Mouse (Mus musculus) bone marrow macrophage, adult 2 months (primary cell): ENCODE measurements at regions not wholly inside any gene's neighbourhood (a gene's known extent, or its start where the extent isn't known, plus 50 kb on each side); places are given as distances from the start of the nearest gene placed in this dataset.

Source experiments
- H3K27ac ChIP-seq: 2 replicates; pipeline ENCODE4 v1.5.1; 2012; ENCODE audit warnings: low read depth, low read length; ENCODE audit not compliant: insufficient read depth
- H3K4me1 ChIP-seq: 2 replicates; pipeline ENCODE4 v1.6.1; 2012; ENCODE audit warnings: low read length; ENCODE audit not compliant: control insufficient read depth, insufficient read depth
- H3K4me3 ChIP-seq: 2 replicates; pipeline ENCODE4 v1.5.1; 2012; ENCODE audit warnings: mild to moderate bottlenecking, low read length, moderate library complexity; ENCODE audit not compliant: insufficient read depth
- CTCF ChIP-seq: IDR thresholded peaks from 2 replicates; pipeline ENCODE4 v1.5.1; 2012; ENCODE audit warnings: low read depth, mild to moderate bottlenecking, low read length, moderate library complexity
- POLR2A ChIP-seq: IDR thresholded peaks from 2 replicates; pipeline ENCODE4 v1.6.1; 2012; ENCODE audit warnings: mild to moderate bottlenecking, low read depth, low read length, borderline replicate concordance

DNA sequence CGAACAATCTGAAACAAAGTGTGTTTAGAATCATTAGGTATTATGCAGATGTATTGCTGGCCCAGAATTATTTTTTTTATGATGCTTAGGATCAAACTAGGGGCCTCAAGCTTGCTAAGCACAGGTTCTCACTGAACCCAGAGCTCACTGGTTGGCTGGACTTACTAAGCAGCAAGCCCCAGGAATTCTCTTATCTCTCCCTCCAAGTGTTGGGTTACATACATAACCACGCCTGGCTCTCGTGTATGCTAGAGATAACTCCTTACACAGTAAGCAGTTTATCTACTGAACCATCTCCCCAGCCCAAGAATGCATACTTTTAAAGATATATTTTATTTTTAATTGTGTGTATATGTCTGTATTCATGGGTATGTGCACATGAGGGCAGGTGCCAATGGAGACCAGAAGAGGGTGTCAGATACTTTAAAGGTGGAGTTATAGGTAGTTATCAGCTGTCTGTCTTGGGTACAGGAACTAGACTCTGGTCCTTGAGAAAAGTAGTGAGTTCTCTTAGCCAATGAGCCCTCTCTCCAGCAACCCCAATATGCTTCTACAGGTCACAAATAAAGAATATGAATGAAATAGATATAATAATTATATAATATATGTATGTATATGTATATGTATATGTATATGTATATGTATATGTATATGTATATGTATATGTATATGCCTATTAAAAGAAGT, 86.0 kb upstream of the Xpo1 start:
- TF ChIP-seq CTCF (no peak), POLR2A (no peak)
- H3K27ac ChIP-seq: no peak overlapping the region
- H3K4me1 ChIP-seq: no peaks in the 10 kb centered on the region
- H3K4me3 ChIP-seq: no peak overlapping the region

DNA sequence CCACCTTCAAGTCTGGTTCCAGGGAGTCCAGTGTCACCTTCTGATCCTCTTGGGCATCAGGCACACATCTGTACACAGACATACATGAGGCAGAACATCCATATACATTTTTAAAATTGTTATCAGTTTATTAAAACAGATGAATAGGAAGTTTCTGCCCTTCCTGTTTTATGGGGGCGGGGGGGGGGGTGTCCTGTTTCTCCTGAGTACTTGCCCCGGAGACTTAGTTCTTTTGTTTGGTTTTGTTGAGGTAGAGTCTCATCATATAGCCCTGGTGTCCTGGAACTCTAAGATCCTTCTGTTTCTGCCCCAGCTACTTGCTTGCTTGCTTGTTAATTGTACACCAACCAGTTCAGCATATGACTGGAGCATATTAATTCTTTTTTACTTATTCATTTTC, 85.0 kb upstream of the Xpo1 start:
- H3K4me3 ChIP-seq: no peak overlapping the region
- no peaks in the 10 kb centered on the region for H3K4me1 ChIP-seq
- TF ChIP-seq POLR2A (no peak), CTCF (no peak)
- no peak overlapping the region for H3K27ac ChIP-seq

DNA sequence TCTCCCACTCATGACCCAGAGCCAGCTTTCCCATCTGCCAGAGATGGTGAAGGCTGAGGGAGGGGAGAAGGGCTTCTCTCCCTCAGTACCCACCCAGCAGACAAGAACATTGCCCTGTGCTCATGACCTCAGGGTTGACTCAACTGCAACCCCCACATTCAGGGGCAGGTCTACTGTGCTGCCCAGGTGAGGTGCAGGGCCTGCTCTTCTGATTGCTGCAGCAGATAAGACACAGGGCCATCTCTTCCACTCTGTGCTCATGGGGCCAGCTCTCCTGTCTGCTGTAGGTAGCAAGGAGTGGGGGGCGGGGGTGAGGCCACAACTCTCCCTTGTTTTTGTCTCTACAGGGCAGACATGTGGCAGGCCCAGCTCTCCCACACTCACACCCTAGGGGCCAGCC, 84.1 kb upstream of the Xpo1 start:
- no peak overlapping the region for H3K27ac ChIP-seq
- H3K4me1 ChIP-seq: no peaks in the 10 kb centered on the region
- TF ChIP-seq CTCF (no peak), POLR2A (no peak)
- H3K4me3 ChIP-seq: no peak overlapping the region

DNA sequence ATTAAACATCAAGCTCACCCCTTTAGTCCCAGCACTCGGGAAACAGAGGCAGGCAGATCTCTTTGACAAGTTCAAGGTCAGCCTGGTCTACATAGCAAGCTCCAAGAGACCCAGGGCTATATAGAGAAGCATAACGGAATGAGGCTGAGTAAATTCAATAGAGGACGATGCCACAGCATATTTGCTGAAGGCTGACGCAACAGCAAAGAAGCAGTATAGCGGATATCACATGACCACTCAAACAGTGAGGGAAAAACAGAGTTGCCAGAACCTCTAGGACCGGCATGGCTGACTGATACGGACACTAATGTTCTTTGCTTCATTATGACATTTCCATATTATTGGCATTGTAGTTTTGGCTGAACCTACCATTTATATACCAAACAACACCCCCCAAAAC, 74.2 kb upstream of the Xpo1 start:
- H3K4me3 ChIP-seq: no peak overlapping the region
- H3K27ac ChIP-seq: no peak overlapping the region
- no peak for TF ChIP-seq POLR2A
- no peak for TF ChIP-seq CTCF
- H3K4me1 ChIP-seq: peaks cover 2% of the 10 kb centered on the region; the same call in 1 of the 2 replicates

DNA sequence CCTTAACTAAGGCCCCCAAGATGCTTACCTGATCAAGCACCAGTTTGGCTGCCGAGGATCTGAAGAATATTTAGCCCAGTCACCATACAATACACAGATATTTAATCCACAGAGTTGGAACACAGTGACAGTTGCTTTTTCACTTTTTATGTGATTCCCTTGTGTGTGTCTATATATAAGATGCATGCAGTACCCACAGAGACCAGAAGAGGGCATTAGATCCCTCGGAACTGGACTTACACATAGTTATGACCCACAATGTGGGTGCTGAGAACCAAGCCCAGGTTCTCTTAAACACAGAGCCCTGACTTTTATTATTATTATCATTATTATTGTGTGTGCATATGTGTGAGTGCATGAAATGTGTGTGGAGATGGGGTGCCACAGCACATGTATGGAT, 70.6 kb upstream of the Xpo1 start:
- H3K4me1 ChIP-seq: peaks cover 2% of the 10 kb centered on the region; the same call in 1 of the 2 replicates
- no peak overlapping the region for H3K4me3 ChIP-seq
- no peak overlapping the region for H3K27ac ChIP-seq
- no peak for TF ChIP-seq POLR2A
- TF ChIP-seq CTCF: no peak

DNA sequence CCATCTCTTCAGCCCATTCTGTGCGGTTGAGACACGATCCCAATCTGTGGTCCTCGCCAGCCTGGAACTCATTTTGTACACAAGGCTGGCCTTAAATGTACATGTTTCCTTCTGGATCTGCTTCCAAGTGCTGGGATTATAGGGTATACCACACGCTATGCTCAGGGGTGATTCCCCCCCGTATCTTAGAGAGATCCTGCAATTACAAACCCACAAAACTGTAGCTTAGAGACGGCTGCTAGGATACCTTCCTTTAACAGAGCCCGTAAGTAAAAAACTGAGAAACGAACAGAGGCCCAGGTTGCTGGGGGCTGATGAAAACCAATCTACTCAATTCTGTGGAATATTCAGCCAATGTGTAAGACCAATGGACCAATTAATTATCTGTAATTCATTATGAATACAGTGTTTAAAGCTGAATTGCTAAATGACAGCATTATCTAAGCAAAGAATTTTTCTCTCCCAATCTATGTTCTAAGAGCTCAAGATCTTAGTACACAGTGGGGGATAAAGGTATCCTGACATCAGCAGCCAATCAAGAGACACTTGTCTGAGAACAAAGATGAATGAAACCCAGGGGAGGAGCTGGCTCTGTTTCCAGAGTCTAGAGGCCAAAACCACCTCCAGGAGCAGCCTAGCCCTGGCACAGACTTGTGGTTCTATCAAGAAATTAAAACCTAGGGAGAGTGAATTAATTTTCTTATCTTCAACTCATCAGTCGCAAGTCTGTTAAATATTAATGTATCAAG, 54.0 kb upstream of the Xpo1 start:
- Histone ChIP-seq H3K27ac (no peak overlapping the region), H3K4me3 (no peak overlapping the region), H3K4me1 (no peaks in the 10 kb centered on the region)
- no peak for TF ChIP-seq POLR2A
- TF ChIP-seq CTCF: no peak

DNA sequence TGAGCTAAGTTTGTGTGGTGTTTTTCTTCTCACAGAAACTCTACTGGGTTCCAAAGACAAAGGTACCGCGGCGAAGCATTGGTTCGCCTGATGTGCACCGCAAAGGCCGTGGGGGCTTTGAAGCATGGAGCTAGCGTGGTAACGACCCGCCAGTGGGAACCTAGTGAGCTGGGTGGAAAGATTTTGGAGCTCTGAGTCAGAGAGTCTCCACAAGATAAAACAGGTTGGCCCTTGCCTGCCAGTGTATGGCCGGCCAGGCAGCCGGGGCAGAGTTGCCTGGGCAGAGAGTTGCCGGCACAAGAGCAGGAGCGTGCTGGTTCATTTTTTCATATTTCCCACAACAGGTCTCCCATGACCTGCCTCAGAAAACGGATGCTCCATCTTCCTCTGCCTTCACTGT, 52.3 kb upstream of the Xpo1 start:
- TF ChIP-seq CTCF: no peak
- TF ChIP-seq POLR2A: no peak
- H3K4me1 ChIP-seq: no peaks in the 10 kb centered on the region
- H3K27ac ChIP-seq: no peak overlapping the region

DNA sequence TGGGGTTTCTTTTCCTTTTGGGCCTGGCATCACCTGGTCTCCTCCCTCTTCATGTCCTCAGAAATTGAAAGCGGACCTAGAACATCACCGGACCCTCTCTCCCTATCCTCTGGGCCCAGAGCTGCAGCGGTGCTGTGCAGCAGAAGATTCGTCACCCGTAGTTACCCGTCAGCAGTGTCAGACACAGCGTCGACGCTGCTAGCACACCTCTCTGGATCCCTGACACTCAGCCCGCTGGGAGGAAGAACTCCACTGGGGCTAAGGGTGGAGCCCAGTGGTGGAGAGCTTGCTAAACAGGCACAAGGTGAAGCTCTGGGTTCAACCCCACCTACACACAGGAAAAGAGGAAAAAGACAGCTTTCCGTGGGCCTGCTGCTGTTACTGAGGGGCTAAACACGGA, 51.8 kb upstream of the Xpo1 start:
- H3K4me3 ChIP-seq: no peak overlapping the region
- no peaks in the 10 kb centered on the region for H3K4me1 ChIP-seq
- H3K27ac ChIP-seq: no peak overlapping the region
- TF ChIP-seq CTCF (no peak), POLR2A (no peak)

More for the DNA sequence above, 52.3 kb upstream of the Xpo1 start:
- no peak overlapping the region for H3K4me3 ChIP-seq
